ENCODE assay signal across 15 mouse cellular contexts in genomic region chr13:103308296-103308695, GRCm38 (mm10).
"Had no signal": no experiment of that assay in that cellular context is flagged by ENCODE, and none has a peak within 500 bp of the region (broad histone marks: within the 10 kb centered on the region; RNA-seq: fewer than 3 reads in every experiment).

No protein-coding gene starts in this region.

- DNase-seq: gastrocnemius, postnatal 14 days; gastrocnemius, postnatal 36 days; heart, adult 18-20 months; heart, postnatal 10 days; kidney, adult 11 months; kidney, adult 2 months; kidney, adult 9 months; kidney, postnatal 14 days; kidney, postnatal 36 days; layer of hippocampus, adult 9-11 months; layer of hippocampus, postnatal 36 days; left cerebral cortex, postnatal 4 days had no signal

- ATAC-seq: hindbrain, postnatal 0 days; intestine, embryonic 16.5 days; liver, embryonic 12.5 days had no signal
